Mouse (Mus musculus) urinary bladder, postnatal 36 days (tissue): ENCODE measurements around the gene Bmpr1b.
"Not testable (repeated sequence)": the region's sequence is repeated elsewhere in the genome, so short reads cannot be mapped to it uniquely, and the experiment has no call there.

Source experiments
- DNase-seq, 2 experiments: peaks; one replicate each; pipeline ENCODE4 v3.0.0; 2022; ENCODE audit warnings: low spot score in 2 of 2, mixed read lengths in 1 of 2

The Bmpr1b gene

DNA sequence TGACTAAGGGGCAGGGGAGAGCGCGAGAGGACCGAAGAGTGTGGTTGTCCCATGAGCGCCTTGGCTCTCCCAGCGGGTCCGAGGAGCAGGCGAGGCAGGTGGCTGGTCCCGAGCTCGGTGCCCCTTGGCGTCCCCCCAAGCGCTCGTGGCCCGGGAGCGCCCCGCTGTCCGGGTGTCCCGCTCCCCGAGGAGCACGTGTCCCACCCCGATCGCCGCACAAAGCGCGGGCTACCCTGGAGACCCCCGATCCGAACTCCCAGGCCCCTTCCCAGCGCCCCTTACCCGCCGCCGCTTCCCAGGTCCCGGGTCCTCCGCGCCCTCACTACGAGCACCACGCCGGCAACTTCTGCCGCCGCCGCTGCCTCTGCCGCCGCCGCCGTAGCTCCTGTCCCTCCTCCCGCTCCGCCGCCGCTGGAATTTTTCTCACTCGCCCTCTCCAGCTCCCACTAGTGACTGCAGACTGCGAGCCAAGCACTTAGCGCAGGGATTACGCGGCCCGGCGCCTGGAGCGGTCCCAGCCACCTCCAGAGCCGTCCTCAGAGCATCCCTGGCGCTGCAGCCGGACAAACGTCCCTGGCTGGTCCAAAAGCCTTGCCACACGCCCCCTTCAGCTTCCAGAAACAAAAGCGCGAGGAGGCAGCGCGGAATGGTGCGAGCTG is at the start of gene Bmpr1b:
Gene Bmpr1b (minus strand): TSS at position 563 of the 659 bp plus-strand sequence.
- peak; percentile 46 to 75 for DNase-seq

- DNase-seq: no peak
Measured at GRCm38 (mm10) chr3:142212821-142213220, 43.6 kb upstream of the Bmpr1b start.

- no peak for DNase-seq
Measured at GRCm38 (mm10) chr3:142212186-142212585, 43.0 kb upstream of the Bmpr1b start.

DNA sequence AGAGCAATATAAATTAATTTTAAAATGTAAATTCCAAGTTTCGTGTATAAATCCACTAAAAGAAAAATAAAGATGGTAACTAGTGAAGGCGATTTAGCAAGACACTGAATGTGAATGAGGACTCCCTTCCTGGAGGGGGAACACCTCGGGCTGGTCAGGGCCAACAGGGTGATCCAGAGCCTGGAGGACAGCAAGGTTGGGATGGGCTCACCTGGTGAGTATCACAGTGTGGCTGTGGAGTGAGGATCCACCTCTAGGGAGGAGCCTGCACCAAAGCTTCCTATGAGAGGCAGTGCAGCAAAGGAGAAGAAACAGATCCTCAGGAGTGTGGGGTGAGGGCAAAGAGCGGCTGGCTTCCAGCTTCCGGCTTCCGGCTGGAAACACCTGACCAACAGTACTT is 40.8 kb upstream of the Bmpr1b start:
- DNase-seq: no peak

GRCm38 (mm10) chr3:142209057-142209456 is 39.8 kb upstream of the Bmpr1b start:
- DNase-seq: no peak

GRCm38 (mm10) chr3:142207488-142207887 is 38.3 kb upstream of the Bmpr1b start:
- no peak for DNase-seq

GRCm38 (mm10) chr3:142206316-142206715 is 37.1 kb upstream of the Bmpr1b start:
- no peak for DNase-seq

DNA sequence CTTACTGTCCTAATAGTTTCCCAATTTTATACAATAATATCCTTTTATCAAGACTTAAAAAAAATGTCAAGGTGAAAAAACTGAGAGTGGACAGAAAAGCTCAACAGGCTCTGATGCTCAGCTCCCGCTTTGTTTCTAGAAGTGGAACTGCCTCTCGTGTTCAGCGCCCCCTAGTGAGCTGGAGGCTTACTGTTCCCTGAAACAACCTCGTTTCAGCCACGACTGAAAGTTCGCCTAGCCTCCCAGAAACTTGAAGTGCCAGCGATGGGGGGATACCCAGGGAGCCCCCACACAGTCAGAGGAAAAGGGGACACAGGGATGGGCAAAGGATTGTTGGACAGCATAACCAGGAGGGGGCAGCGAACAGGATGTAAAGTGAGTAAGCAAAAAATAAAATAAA is 26.9 kb upstream of the Bmpr1b start:
- no peak for DNase-seq

DNA sequence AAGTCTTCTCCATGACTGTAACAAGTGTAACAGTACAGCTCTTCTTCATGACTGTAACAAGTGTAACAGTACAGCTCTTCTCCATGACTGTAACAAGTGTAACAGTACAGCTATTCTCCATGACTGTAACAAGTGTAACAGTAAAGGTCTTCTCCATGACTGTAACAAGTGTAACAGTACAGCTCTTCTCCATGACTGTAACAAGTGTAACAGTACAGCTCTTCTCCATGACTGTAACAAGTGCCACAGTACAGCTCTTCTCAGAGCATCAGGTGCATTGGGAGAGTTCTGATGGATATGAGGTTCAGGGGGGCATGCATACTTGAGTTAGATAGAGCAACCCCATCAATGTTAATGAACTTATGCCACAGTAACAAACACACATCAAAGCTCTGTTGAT is 22.4 kb upstream of the Bmpr1b start:
- not testable (repeated sequence) for DNase-seq

- no peak for DNase-seq
Measured at GRCm38 (mm10) chr3:142186551-142186950, 17.3 kb upstream of the Bmpr1b start.

DNA sequence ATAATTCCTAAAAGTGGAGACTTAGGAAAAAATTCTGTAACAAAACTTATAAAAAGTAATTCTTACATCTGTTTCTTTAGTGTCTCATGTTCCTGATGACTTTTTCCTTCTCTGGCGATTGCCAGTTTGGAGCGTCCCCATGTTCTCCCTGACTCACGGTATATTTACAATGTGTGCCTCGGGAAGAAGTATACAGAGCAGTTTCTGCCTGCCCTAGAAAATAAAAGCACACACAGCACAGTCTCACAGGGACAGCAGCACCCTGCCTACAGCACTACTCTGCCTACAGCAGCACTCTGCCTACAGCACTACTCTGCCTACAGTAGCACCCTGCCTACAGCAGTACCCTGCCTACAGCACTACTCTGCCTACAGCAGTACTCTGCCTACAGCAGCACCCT is 4.8 kb upstream of the Bmpr1b start:
- no peak for DNase-seq

- DNase-seq: no peak
Measured at GRCm38 (mm10) chr3:142168251-142168862, 868 bp downstream of the Bmpr1b start.

- DNase-seq: no peak
Measured at GRCm38 (mm10) chr3:142164981-142165380, 4.2 kb downstream of the Bmpr1b start.

DNA sequence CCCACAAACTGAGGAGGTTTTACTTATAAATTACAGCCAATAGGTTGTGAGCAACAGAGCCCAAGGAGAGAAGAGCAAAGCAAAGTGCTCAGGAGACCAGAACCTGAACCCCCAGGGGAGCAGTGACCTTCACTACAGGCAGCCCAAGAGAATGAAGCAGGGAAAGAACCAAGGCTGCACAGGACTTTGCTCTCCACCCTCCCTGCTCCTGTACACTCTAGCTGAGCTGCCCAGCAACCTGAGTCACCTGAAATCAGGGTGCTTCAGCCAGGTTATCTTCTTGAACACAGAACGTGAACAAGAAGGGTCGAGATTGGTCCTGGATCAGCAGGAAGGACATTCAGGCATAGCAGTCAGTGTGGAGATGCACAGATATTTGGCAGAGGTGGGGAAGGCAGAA is 5.3 kb downstream of the Bmpr1b start:
- DNase-seq: no peak

GRCm38 (mm10) chr3:142161405-142161804 is 7.8 kb downstream of the Bmpr1b start:
- no peak for DNase-seq

DNA sequence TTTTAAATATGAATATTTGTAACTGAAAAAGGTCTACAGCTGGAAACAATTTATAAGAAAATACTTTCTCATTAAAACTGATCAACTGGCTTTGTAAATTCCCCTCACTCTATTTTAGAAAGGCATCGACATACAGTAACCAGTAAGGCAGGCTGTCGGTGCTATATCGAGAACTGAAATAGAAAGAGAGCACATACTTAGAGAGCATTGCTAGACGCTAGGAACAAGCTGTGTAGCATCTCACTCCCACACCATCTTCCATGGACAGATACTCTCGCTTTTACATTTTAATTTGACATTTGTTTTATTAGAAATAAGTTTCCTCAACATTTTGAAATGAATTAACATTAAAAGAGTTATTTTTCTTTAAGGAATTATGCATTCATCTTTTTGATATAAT is 17.2 kb downstream of the Bmpr1b start:
- DNase-seq: no peak

DNA sequence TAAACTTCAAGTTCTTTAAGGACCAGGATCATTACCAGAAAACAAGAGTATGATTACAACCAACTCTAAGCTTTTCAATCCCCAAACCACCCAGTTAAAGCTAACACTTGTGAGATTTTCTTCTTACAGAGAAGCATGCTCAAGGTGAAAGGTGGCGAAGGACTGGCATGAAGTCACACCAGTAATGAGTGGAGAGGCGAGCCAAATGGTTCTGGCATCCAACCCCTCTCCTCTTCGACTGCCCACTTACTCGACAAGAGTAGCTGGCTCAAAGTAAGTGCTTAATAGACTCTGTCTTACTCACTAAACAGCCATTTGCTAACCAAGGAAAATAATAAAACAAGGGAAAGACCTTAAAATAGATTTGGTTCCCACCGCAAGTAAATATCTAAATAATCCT is 30.4 kb downstream of the Bmpr1b start:
- no peak for DNase-seq

DNA sequence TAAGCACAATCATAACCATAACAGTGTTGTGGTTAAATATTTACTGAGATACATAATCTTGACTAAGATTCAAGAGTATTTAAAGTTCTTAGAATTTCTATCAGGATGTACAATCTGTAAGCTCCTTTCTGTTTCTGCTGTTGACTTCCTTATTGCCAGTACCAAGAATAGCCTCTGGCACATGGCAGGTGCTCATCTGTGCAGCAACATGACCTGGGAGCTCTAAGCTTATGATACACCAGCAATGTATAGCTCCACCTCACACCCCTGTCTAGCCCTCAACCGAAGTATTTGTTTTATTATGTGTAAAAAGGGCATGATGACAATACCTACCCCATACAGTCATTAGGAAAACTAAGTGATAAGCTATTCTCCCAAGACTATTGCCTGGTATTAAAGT is 42.8 kb downstream of the Bmpr1b start:
- no peak for DNase-seq

GRCm38 (mm10) chr3:142125556-142125955 is 43.7 kb downstream of the Bmpr1b start:
- DNase-seq: no peak

DNA sequence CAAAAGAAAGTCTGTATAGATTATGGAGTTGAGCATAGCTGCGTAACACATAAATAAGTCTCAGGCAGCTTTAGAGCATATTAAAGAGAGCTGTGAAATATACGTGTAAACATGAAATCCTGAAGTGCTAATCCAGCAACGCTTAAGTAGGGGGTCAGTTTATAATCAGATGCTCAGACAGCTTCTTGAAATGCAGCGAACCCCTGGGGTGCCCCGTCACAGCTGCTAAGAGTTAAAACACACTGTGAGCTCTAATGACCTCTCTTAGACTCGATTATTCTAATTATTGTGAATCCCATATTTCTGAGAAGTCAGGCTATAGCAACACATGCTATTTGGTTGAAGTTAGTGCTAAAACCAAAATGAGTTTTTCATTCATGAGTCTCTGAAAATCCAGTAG is 45.0 kb downstream of the Bmpr1b start:
- DNase-seq: no peak

DNA sequence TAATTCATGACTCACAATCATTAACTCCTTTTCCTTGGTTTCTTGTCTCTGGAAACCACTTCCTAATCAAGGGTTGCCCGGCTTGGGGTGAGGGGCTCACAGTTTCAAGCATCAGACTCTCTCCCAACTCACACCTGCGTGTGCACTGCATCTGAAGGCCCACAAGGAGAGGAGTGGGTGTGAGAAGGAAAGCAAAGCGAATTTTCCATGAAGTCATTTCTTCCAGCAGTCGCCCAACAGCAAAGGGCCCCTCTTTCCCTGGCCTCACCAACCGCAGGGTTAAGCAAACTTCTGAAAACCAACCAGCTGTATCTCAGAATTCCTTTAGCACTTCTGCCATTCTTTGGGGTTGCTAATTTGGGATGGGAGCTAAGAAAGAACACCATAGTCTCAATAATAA is 46.8 kb downstream of the Bmpr1b start:
- no peak for DNase-seq

DNA sequence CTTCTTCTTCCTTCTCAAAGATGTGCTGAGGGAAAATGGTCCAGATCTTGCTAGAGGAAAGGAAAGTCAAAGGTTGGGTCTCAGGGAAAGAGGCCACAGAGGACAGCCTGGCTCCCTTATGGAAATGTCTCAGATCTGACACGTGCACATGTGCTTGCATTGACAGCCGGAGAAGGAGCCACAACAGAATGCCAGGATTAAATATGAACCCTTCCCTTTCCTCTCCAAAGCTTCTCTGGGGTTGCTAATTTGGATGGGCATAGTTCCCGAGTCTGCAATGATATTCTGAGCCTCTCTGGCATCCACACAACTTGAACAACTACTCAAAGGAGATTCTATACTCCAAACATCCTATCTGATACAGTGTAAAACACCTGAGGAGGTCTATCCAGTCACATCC is 48.4 kb downstream of the Bmpr1b start:
- no peak for DNase-seq

GRCm38 (mm10) chr3:142114762-142115316 is 54.4 kb downstream of the Bmpr1b start:
- DNase-seq: no peak
